In genomic region chr4:136142267-136143192, GRCm38 (mm10) we compare ENCODE assay signal across 9 mouse cellular contexts. TPM values are rescaled to one million over a fixed set of nuclear protein-coding genes. Genes with fewer than 3 reads are reported as not detected.
DNase-seq lines count a peak whose midpoint lies in the region; ATAC-seq and TF ChIP-seq lines count a peak whose summit lies in the region.
"Had no signal": no experiment of that assay in that cellular context is flagged by ENCODE, and none has a peak within 500 bp of the region (broad histone marks: within the 10 kb centered on the region; RNA-seq: fewer than 3 reads in every experiment).

No protein-coding gene starts in this region.

- WGBS in lung, embryonic 14.5 days, result 7% methylated on average over 17 of the region's 17 CpGs
- WGBS in limb, embryonic 15.5 days, result 8% methylated on average over 17 of the region's 17 CpGs
- WGBS in neural tube, embryonic 14.5 days, result 9% methylated on average over 17 of the region's 17 CpGs

- intact Hi-C loops in heart, postnatal 10 days (cut with DNase I), result no loop called here

- peaks cover 63% of the 10 kb centered on the region for H3K4me1 ChIP-seq in lung, embryonic 14.5 days (ENCODE audit: insufficient read depth)
- H3K4me1 ChIP-seq in limb, embryonic 15.5 days, result peaks cover 68% of the 10 kb centered on the region
- H3K4me1 ChIP-seq in neural tube, embryonic 14.5 days (ENCODE audit: control insufficient read depth, insufficient read depth, low read length), result peaks cover 20% of the 10 kb centered on the region

- no peaks in the 10 kb centered on the region for H3K27me3 ChIP-seq in lung, embryonic 14.5 days (ENCODE audit: insufficient read depth, low read length)
- no peaks in the 10 kb centered on the region for H3K27me3 ChIP-seq in limb, embryonic 15.5 days
- peaks cover 3% of the 10 kb centered on the region; the same call in 1 of the 2 replicates for H3K27me3 ChIP-seq in neural tube, embryonic 14.5 days (ENCODE audit: control insufficient read depth, insufficient read depth, low read length)

- H3K27ac ChIP-seq in lung, embryonic 14.5 days (ENCODE audit: low read depth), result peak overlapping the region; percentile 100
- peak overlapping the region; percentile 98 for H3K27ac ChIP-seq in limb, embryonic 15.5 days
- peak overlapping the region; percentile 23 for H3K27ac ChIP-seq in neural tube, embryonic 14.5 days (ENCODE audit: low read depth, low read length)

- DNase-seq in lung, embryonic 14.5 days, result peak; percentile 34
- DNase-seq in lung, postnatal 14 days, result no peak
- peak; percentile 48 to 51 for DNase-seq in heart, postnatal 10 days
- DNase-seq in gastrocnemius, postnatal 10 days, result no peak
- no peak for DNase-seq in ovary, postnatal 10 days (ENCODE audit: low spot score)

- peaks cover 15% of the 10 kb centered on the region for H3K36me3 ChIP-seq in lung, embryonic 14.5 days (ENCODE audit: insufficient read depth)
- H3K36me3 ChIP-seq in limb, embryonic 15.5 days, result no peaks in the 10 kb centered on the region
- H3K36me3 ChIP-seq in neural tube, embryonic 14.5 days (ENCODE audit: control insufficient read depth, insufficient read depth, low read length), result no peaks in the 10 kb centered on the region
- H3K36me3 ChIP-seq: G1E had no signal

- ATAC-seq in lung, embryonic 14.5 days (ENCODE audit: insufficient read depth), result no peak
- no peak for ATAC-seq in limb, embryonic 15.5 days (ENCODE audit: insufficient number of reproducible peaks, low FRiP score, low TSS enrichment, low read depth)
- ATAC-seq in neural tube, embryonic 14.5 days (ENCODE audit: low read depth), result no peak
- no peak for ATAC-seq in monocyte, adult 5-6 weeks (replicated peaks; ENCODE audit: insufficient number of reproducible peaks, low FRiP score, low TSS enrichment, poor library complexity, severe bottlenecking)

- H3K4me3 ChIP-seq in lung, embryonic 14.5 days (ENCODE audit: low read depth, low read length), result peak overlapping the region; percentile 83
- H3K4me3 ChIP-seq in limb, embryonic 15.5 days, result peak overlapping the region; percentile 89
- peak overlapping the region; percentile 58; the same call in 1 of the 2 replicates for H3K4me3 ChIP-seq in neural tube, embryonic 14.5 days (ENCODE audit: low read depth, low read length)

- H3K4me2 ChIP-seq in lung, embryonic 14.5 days, result peak overlapping the region; percentile 75
- peak overlapping the region; percentile 64 for H3K4me2 ChIP-seq in limb, embryonic 15.5 days
- peak overlapping the region; percentile 82 for H3K4me2 ChIP-seq in neural tube, embryonic 14.5 days (ENCODE audit: low read depth, low read length)

- no peaks in the 10 kb centered on the region for H3K9me3 ChIP-seq in lung, embryonic 14.5 days (ENCODE audit: low read depth, low read length)
- no peaks in the 10 kb centered on the region for H3K9me3 ChIP-seq in limb, embryonic 15.5 days
- H3K9me3 ChIP-seq in neural tube, embryonic 14.5 days (ENCODE audit: control insufficient read depth, low read length), result no peaks in the 10 kb centered on the region

- H3K9ac ChIP-seq in lung, embryonic 14.5 days, result peak overlapping the region; percentile 41
- no peak overlapping the region for H3K9ac ChIP-seq in limb, embryonic 15.5 days
- H3K9ac ChIP-seq in neural tube, embryonic 14.5 days (replicated peaks; ENCODE audit: low read depth, low read length), result no peak overlapping the region

- TF ChIP-seq CTCF in lung, embryonic 14.5 days (IDR thresholded peaks at IDR 0.05; ENCODE audit: low read depth), result no peak

RNA-seq across cellular contexts. Expression of gene Id3, which starts 0.8 kb away (rescaled TPM):
- 469 and 477 TPM in 2 replicates for polyA plus RNA-seq in lung, embryonic 14.5 days (2014; fragmentation: Nextera tagmentation; extraction: Ambion mirVana)
- total RNA-seq in heart, postnatal 10 days (2021), result 100 to 1,000 TPM; 104 TPM
- polyA plus RNA-seq in limb, embryonic 15.5 days (2015; fragmentation: Nextera tagmentation; extraction: Ambion mirVana), result 488 and 490 TPM in 2 replicates
- polyA plus RNA-seq in neural tube, embryonic 14.5 days (2014; fragmentation: Nextera tagmentation; extraction: Ambion mirVana), result 156 and 196 TPM in 2 replicates
- 10 to 100 TPM; 33.3 to 48.8 TPM for total RNA-seq in gastrocnemius, postnatal 10 days (2021)
- total RNA-seq in monocyte, adult 5-6 weeks (2017), result 4.9 to 16.7 TPM (median 8.5 TPM) in 3 replicates
- polyA plus RNA-seq: G1E had no signal

RNA-seq across cellular contexts. Expression of gene E2f2, which starts 29.7 kb away (rescaled TPM):
- polyA plus RNA-seq in lung, embryonic 14.5 days (2014; fragmentation: Nextera tagmentation; extraction: Ambion mirVana), result 5.5 and 6.5 TPM in 2 replicates
- total RNA-seq in heart, postnatal 10 days (2021), result 1 to 10 TPM; 4.3 to 6.8 TPM
- 10.0 and 14.5 TPM in 2 replicates for polyA plus RNA-seq in limb, embryonic 15.5 days (2015; fragmentation: Nextera tagmentation; extraction: Ambion mirVana)
- polyA plus RNA-seq in neural tube, embryonic 14.5 days (2014; fragmentation: Nextera tagmentation; extraction: Ambion mirVana), result 0.76 and 1.4 TPM in 2 replicates
- total RNA-seq in gastrocnemius, postnatal 10 days (2021), result 10 to 100 TPM in 1 of 2 experiments, 1 to 10 TPM in 1; 6.9 to 11.0 TPM
- 18.1 to 19.7 TPM (median 18.4 TPM) in 3 replicates for total RNA-seq in monocyte, adult 5-6 weeks (2017)

Comparison
In these comparisons a context has a peak if more than half of its experiments do, and no peak if none do; other contexts are left out.
1. DNase-seq: peak in lung, embryonic 14.5 days (single experiment) and heart, postnatal 10 days (2 of 2); none in lung, postnatal 14 days (single experiment), gastrocnemius, postnatal 10 days (single experiment) and ovary, postnatal 10 days (single experiment).
2. H3K27ac ChIP-seq: peak in every context shown above with its lines; median percentile 100 in lung, embryonic 14.5 days; 98 in limb, embryonic 15.5 days; 23 in neural tube, embryonic 14.5 days.
3. Peak in every context shown above with its lines, with median percentiles within 50 percentile points of each other: H3K4me2 ChIP-seq and H3K4me3 ChIP-seq.